11 mouse cellular contexts compared by ENCODE assay signal in the genomic region with DNA sequence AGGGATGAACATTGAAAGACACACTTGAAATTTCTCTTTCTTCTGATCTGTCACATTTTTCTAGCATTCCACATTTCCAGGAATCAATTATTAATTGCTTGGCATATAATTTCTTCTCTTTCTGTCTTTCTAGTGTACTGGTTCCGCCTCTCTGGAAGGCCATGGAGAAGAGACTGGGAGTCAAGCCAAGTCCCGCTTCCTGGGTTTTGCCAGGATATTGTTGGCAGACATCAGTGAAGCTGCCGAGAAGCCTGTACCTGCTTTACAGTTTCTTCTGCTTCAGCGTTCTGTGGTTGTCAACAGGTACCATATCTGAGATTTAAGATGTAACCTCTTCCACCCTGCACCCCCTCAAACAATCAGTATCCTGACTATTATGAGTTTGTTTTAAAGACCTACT. TPM values are rescaled to one million over a fixed set of nuclear protein-coding genes. Genes with fewer than 3 reads are reported as not detected.
A peak's percentile ranks its signal among the peaks of the same experiment; 100 is the strongest.
DNase-seq lines count a peak whose midpoint lies in the region; ATAC-seq and TF ChIP-seq lines count a peak whose summit lies in the region.
"Had no signal": no experiment of that assay in that cellular context is flagged by ENCODE, and none has a peak within 500 bp of the region (broad histone marks: within the 10 kb centered on the region; RNA-seq: fewer than 3 reads in every experiment).

No protein-coding gene starts in this region.

- peaks cover 5% of the 10 kb centered on the region; the same call in 1 of the 2 replicates for H3K4me1 ChIP-seq in intestine, postnatal 0 days (replicated peaks; ENCODE audit: control insufficient read depth, insufficient read depth, low read length)
- H3K4me1 ChIP-seq in intestine, embryonic 15.5 days (replicated peaks): peaks cover 12% of the 10 kb centered on the region
- peaks cover 11% of the 10 kb centered on the region for H3K4me1 ChIP-seq in liver, embryonic 11.5 days (replicated peaks; ENCODE audit: control insufficient read depth, insufficient read depth, low read length)

- H3K4me2 ChIP-seq in intestine, postnatal 0 days (replicated peaks; ENCODE audit: low read depth): peak overlapping the region; percentile 46
- no peak overlapping the region for H3K4me2 ChIP-seq in intestine, embryonic 15.5 days (replicated peaks)
- H3K4me2 ChIP-seq in liver, embryonic 11.5 days: no peak overlapping the region
- H3K4me2 ChIP-seq: liver, embryonic 15.5 days; midbrain, embryonic 13.5 days had no signal

- peak overlapping the region; percentile 1; the same call in 1 of the 2 replicates for H3K4me3 ChIP-seq in intestine, postnatal 0 days (ENCODE audit: low read depth, low read length)
- H3K4me3 ChIP-seq in intestine, embryonic 15.5 days (replicated peaks): no peak overlapping the region
- H3K4me3 ChIP-seq in liver, embryonic 11.5 days (ENCODE audit: low read depth, low read length): no peak overlapping the region
- H3K4me3 ChIP-seq: liver, embryonic 15.5 days; midbrain, embryonic 13.5 days had no signal

- H3K27me3 ChIP-seq in intestine, postnatal 0 days (replicated peaks; ENCODE audit: control insufficient read depth, insufficient read depth, low read length): no peaks in the 10 kb centered on the region
- no peaks in the 10 kb centered on the region for H3K27me3 ChIP-seq in intestine, embryonic 15.5 days (replicated peaks)
- no peaks in the 10 kb centered on the region for H3K27me3 ChIP-seq in liver, embryonic 11.5 days (replicated peaks; ENCODE audit: control insufficient read depth, insufficient read depth, low read length)
- H3K27me3 ChIP-seq: liver, embryonic 15.5 days; midbrain, embryonic 13.5 days had no signal

- no peak for ATAC-seq in intestine, postnatal 0 days
- no peak for ATAC-seq in intestine, embryonic 15.5 days
- no peak for ATAC-seq in liver, embryonic 11.5 days (replicated peaks; ENCODE audit: low FRiP score)
- ATAC-seq: midbrain, embryonic 13.5 days had no signal

- WGBS in intestine, postnatal 0 days: 34% methylated on average over 4 of the region's 4 CpGs
- WGBS in intestine, embryonic 15.5 days: 78% methylated on average over 4 of the region's 4 CpGs
- WGBS in liver, embryonic 11.5 days: 84% methylated on average over 4 of the region's 4 CpGs

- H3K27ac ChIP-seq in intestine, postnatal 0 days (ENCODE audit: low read depth, low read length): peak overlapping the region; percentile 90
- no peak overlapping the region for H3K27ac ChIP-seq in intestine, embryonic 15.5 days
- no peak overlapping the region for H3K27ac ChIP-seq in liver, embryonic 11.5 days (ENCODE audit: low read depth, low read length)
- H3K27ac ChIP-seq: liver, embryonic 15.5 days; midbrain, embryonic 13.5 days had no signal

- TF ChIP-seq CTCF in intestine, postnatal 0 days (IDR thresholded peaks at IDR 0.05; ENCODE audit: low read depth): no peak

- H3K36me3 ChIP-seq in intestine, postnatal 0 days (ENCODE audit: control insufficient read depth, insufficient read depth): peaks cover 18% of the 10 kb centered on the region
- no peaks in the 10 kb centered on the region for H3K36me3 ChIP-seq in intestine, embryonic 15.5 days
- 0 out of 2 replicates have a peak, but pooled peaks cover 2% of the 10 kb centered on the region for H3K36me3 ChIP-seq in liver, embryonic 11.5 days (ENCODE audit: control insufficient read depth, insufficient read depth, low read length)

- H3K9me3 ChIP-seq in intestine, postnatal 0 days (ENCODE audit: control insufficient read depth): no peaks in the 10 kb centered on the region
- H3K9me3 ChIP-seq in intestine, embryonic 15.5 days: no peaks in the 10 kb centered on the region
- H3K9me3 ChIP-seq in liver, embryonic 11.5 days (ENCODE audit: control insufficient read depth, low read length): no peaks in the 10 kb centered on the region
- H3K9me3 ChIP-seq: liver, embryonic 15.5 days; midbrain, embryonic 13.5 days had no signal

- H3K9ac ChIP-seq in intestine, postnatal 0 days (ENCODE audit: low read depth, low read length): 0 out of 2 replicates have a peak overlapping the region, but pooled peaks have one; percentile 31
- H3K9ac ChIP-seq in intestine, embryonic 15.5 days: no peak overlapping the region
- H3K9ac ChIP-seq in liver, embryonic 11.5 days (ENCODE audit: low read depth, low read length): no peak overlapping the region
- H3K9ac ChIP-seq: liver, embryonic 15.5 days; midbrain, embryonic 13.5 days had no signal

- peak; percentile 71 for DNase-seq in right cerebral cortex, postnatal 10 days (ENCODE audit: low spot score in 2 of 2)
- no peak for DNase-seq in right cerebral cortex, adult 2 months (ENCODE audit: low spot score in 2 of 2)
- DNase-seq in cerebellum, adult 8-10 months: peak; percentile 86
- peak; percentile 60 for DNase-seq in lung, postnatal 36 days
- no peak for DNase-seq in liver, embryonic 11.5 days (ENCODE audit: low spot score)
- no peak for DNase-seq in urinary bladder, postnatal 36 days (ENCODE audit: low spot score in 2 of 2)
- DNase-seq: gastrocnemius, postnatal 25 days had no signal

RNA-seq across cellular contexts. Expression of a gene that starts 3.4 kb away (rescaled TPM):
- 68.7 and 77.6 TPM in 2 replicates for polyA plus RNA-seq in intestine, postnatal 0 days (2015; fragmentation: Nextera tagmentation; extraction: Ambion mirVana)
- 29.3 and 30.4 TPM in 2 replicates for polyA plus RNA-seq in intestine, embryonic 15.5 days (2015; fragmentation: Nextera tagmentation; extraction: Ambion mirVana)
- 18.7 and 19.3 TPM in 2 replicates for polyA plus RNA-seq in liver, embryonic 11.5 days (2014; fragmentation: Nextera tagmentation; extraction: Ambion mirVana)

RNA-seq across cellular contexts. Expression of a gene that starts 3.5 kb away (rescaled TPM):
- 13.5 and 14.0 TPM in 2 replicates for polyA plus RNA-seq in intestine, postnatal 0 days (2015; fragmentation: Nextera tagmentation; extraction: Ambion mirVana)
- 27.3 TPM in 2 replicates for polyA plus RNA-seq in intestine, embryonic 15.5 days (2015; fragmentation: Nextera tagmentation; extraction: Ambion mirVana)
- polyA plus RNA-seq in liver, embryonic 11.5 days (2014; fragmentation: Nextera tagmentation; extraction: Ambion mirVana): 25.0 and 27.2 TPM in 2 replicates

RNA-seq across cellular contexts. Expression of a gene that starts 20.7 kb away (rescaled TPM):
- not detected in 2 replicates for polyA plus RNA-seq in intestine, postnatal 0 days (2015; fragmentation: Nextera tagmentation; extraction: Ambion mirVana)
- polyA plus RNA-seq in intestine, embryonic 15.5 days (2015; fragmentation: Nextera tagmentation; extraction: Ambion mirVana): not detected in 2 replicates
- polyA plus RNA-seq in liver, embryonic 11.5 days (2014; fragmentation: Nextera tagmentation; extraction: Ambion mirVana): not detected in 2 replicates
- polyA plus RNA-seq: liver, embryonic 15.5 days had no signal

Comparison
In these comparisons a context has a peak if more than half of its experiments do, and no peak if none do; other contexts are left out.
1. DNase-seq: peak in right cerebral cortex, postnatal 10 days (2 of 2), cerebellum, adult 8-10 months (single experiment) and lung, postnatal 36 days (single experiment); none in right cerebral cortex, adult 2 months (0 of 2), liver, embryonic 11.5 days (single experiment) and urinary bladder, postnatal 36 days (0 of 2).